Mouse (Mus musculus): ENCODE results near the gene Metap2. TPM values are rescaled to one million over a fixed set of nuclear protein-coding genes. Genes with fewer than 3 reads are reported as not detected.
A peak's percentile ranks its signal among the peaks of the same experiment; 100 is the strongest.
"Not testable (repeated sequence)": the region's sequence is repeated elsewhere in the genome, so short reads cannot be mapped to it uniquely, and the experiment has no call there.

Metap2 gene
- polyA plus RNA-seq, 1 experiment from 2014 or later, result 206 TPM

- Histone ChIP-seq H3K9me3 (replicated peaks) (no peaks in the 10 kb centered on the region), H3K4me1 (peaks cover 14% of the 10 kb centered on the region), H3K36me3 (peaks cover 37% of the 10 kb centered on the region), H3K9ac (peak overlapping the region; percentile 91), H3K4me3 (replicated peaks) (peak overlapping the region; percentile 93), H3K27me3 (no peaks in the 10 kb centered on the region), H3K4me2 (peak overlapping the region; percentile 76), H3K27ac (no peak overlapping the region)
- 17% methylated on average over 10 of the region's 10 CpGs for WGBS
- ATAC-seq (replicated peaks; ENCODE audit: low FRiP score), result no peak
Measured at GRCm38 (mm10) chr10:93888590-93888934, 8.3 kb downstream of the Metap2 start.

DNA sequence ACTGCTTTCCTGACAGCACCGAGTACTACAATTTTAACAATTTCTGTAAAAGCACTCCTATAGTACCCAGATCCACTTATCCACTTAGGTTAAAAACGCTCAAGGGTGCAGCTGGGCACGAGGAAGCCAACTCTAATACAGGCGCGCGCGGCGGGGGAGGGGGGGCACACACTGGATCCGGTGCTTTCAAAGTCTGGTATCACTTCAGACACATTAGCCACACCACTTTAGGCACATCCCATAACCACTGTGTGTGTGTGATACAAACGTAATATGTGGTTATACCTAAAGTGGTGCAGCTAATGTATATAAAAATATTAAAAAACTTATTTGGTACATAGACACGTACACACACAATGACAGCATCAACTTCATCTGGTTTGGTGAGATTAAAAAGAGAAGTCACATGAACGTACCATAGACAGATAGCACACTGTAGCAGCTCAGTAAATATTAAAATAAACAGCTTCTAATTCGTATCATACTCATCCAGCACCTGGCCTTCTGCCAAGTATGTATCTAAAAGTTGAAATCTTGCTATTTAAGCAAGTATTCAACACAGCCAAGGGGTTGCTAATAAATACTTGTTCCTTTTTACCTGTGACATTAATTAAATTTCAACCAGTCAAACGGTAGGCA, 10.9 kb downstream of the Metap2 start:
- Histone ChIP-seq H3K9me3 (replicated peaks) (no peaks in the 10 kb centered on the region), H3K9ac (no peak overlapping the region), H3K4me2 (no peak overlapping the region), H3K36me3 (peaks cover 46% of the 10 kb centered on the region), H3K27me3 (no peaks in the 10 kb centered on the region), H3K4me1 (peaks cover 14% of the 10 kb centered on the region), H3K27ac (no peak overlapping the region), H3K4me3 (replicated peaks) (no peak overlapping the region)
- WGBS, result 91% methylated on average over 14 of the region's 14 CpGs
- ATAC-seq (replicated peaks; ENCODE audit: low FRiP score), result no peak

GRCm38 (mm10) chr10:93882738-93883364, 14.0 kb downstream of the Metap2 start:
- no peak for ATAC-seq (replicated peaks; ENCODE audit: low FRiP score)
- Histone ChIP-seq H3K27me3 (no peaks in the 10 kb centered on the region), H3K4me3 (replicated peaks) (no peak overlapping the region), H3K4me2 (no peak overlapping the region), H3K36me3 (peaks cover 69% of the 10 kb centered on the region), H3K9ac (no peak overlapping the region), H3K4me1 (peaks cover 1% of the 10 kb centered on the region), H3K9me3 (replicated peaks) (no peaks in the 10 kb centered on the region), H3K27ac (no peak overlapping the region)
- 82% methylated on average over 8 of the region's 8 CpGs for WGBS

GRCm38 (mm10) chr10:93881918-93882317, 15.0 kb downstream of the Metap2 start:
- Histone ChIP-seq H3K9ac (no peak overlapping the region), H3K4me2 (no peak overlapping the region), H3K27ac (no peak overlapping the region), H3K4me1 (no peaks in the 10 kb centered on the region), H3K27me3 (no peaks in the 10 kb centered on the region), H3K4me3 (replicated peaks) (no peak overlapping the region), H3K36me3 (peaks cover 67% of the 10 kb centered on the region), H3K9me3 (replicated peaks) (no peaks in the 10 kb centered on the region)
- no peak for ATAC-seq (replicated peaks; ENCODE audit: low FRiP score)

DNA sequence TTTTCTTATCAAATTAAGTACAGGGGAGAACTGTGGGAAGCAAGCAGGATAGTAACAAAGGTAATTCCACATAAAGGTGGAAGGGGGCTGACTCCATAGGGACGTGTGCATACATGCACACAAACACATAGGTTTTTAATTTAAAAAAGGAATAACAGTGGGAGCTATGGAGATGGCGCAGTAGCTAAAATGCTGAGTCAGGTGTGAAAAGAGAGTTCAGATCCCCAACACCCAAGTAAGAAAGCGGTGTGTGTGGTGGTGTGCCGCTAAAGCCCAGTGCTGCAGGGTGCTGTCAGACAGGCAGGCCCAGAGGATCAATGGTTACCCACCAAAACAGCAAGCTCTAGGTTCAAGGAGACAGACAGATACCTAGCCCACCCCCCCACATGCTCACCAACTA, 18.2 kb downstream of the Metap2 start:
- ATAC-seq (replicated peaks; ENCODE audit: low FRiP score), result no peak
- H3K4me3 ChIP-seq (replicated peaks), result no peak overlapping the region
- 95% methylated on average over 4 of the region's 4 CpGs for WGBS
- H3K4me1 ChIP-seq, result no peaks in the 10 kb centered on the region
- H3K9ac ChIP-seq, result no peak overlapping the region
- no peaks in the 10 kb centered on the region for H3K9me3 ChIP-seq (replicated peaks)
- H3K4me2 ChIP-seq, result no peak overlapping the region
- peaks cover 64% of the 10 kb centered on the region for H3K36me3 ChIP-seq
- no peak overlapping the region for H3K27ac ChIP-seq
- H3K27me3 ChIP-seq, result no peaks in the 10 kb centered on the region

DNA sequence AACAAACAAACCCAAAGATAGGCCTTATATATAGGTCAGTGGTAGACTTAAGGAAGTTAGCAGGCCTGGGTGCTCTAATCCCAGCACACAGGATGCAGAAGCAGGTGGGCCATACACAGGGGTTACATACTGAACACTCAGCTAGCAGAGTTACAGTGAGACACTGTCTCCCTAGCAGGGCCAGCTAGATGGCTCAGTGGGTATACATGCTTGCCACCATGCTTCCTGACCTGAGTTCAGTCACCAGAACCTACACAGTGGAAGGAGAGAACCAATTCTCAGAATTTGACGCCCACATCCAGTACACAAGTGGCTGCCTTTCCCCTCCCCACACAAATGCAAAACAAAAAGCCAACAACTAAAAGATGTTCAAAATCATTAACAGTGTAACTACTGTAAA, 20.1 kb downstream of the Metap2 start:
- no peaks in the 10 kb centered on the region for H3K27me3 ChIP-seq
- no peak overlapping the region for H3K4me3 ChIP-seq (replicated peaks)
- H3K4me1 ChIP-seq, result no peaks in the 10 kb centered on the region
- WGBS, result 89% methylated on average over 1 of the region's 1 CpGs
- peaks cover 71% of the 10 kb centered on the region for H3K36me3 ChIP-seq
- no peaks in the 10 kb centered on the region for H3K9me3 ChIP-seq (replicated peaks)
- no peak overlapping the region for H3K27ac ChIP-seq
- no peak for ATAC-seq (replicated peaks; ENCODE audit: low FRiP score)
- no peak overlapping the region for H3K9ac ChIP-seq
- H3K4me2 ChIP-seq, result no peak overlapping the region

DNA sequence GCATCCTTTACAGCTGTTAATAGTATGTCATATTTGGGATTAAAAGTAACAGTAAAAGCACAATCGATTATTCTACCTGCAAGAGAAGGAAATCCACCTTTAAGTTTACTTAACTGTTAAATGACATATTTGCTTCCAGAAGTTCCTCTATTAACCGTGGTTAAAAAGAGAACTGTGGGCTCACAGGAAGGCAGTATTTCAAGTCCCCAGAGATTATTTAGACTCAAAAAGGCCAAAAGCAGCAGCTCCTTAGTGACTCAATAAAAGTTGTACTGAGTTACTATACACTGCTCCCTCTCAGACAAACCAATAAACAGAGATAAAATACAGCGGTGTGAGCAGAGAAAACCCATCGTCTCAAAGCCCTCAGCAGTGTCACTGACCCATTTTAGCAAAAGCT, 28.0 kb downstream of the Metap2 start:
- no peaks in the 10 kb centered on the region for H3K4me1 ChIP-seq
- H3K4me3 ChIP-seq (replicated peaks), result no peak overlapping the region
- H3K9me3 ChIP-seq (replicated peaks), result no peaks in the 10 kb centered on the region
- no peak overlapping the region for H3K4me2 ChIP-seq
- H3K9ac ChIP-seq, result no peak overlapping the region
- WGBS, result 89% methylated on average over 4 of the region's 4 CpGs
- ATAC-seq (replicated peaks; ENCODE audit: low FRiP score), result no peak
- H3K36me3 ChIP-seq, result peaks cover 94% of the 10 kb centered on the region
- no peak overlapping the region for H3K27ac ChIP-seq
- H3K27me3 ChIP-seq, result no peaks in the 10 kb centered on the region

DNA sequence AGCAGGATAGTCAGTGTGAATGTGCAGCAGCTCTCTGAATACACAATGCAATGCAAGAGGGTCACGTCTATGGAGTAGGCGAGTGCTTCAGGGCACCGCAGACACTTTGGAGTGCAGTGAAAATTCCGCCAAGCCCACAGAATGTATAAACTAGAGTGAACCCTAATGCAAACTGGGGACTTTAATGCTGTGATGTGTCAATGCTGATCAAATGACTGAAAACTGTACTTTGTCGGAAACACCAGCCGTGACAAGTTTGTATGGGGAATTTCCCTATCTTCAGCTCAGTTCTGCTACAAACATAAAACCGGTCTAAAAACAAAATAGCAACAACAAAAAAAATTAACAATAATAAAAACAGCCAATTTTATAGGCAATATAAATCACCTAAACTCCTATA, 28.5 kb downstream of the Metap2 start:
- WGBS, result 94% methylated on average over 7 of the region's 7 CpGs
- Histone ChIP-seq H3K4me3 (replicated peaks) (no peak overlapping the region), H3K36me3 (peaks cover 91% of the 10 kb centered on the region), H3K9ac (no peak overlapping the region), H3K9me3 (replicated peaks) (no peaks in the 10 kb centered on the region), H3K27me3 (no peaks in the 10 kb centered on the region), H3K4me2 (no peak overlapping the region), H3K4me1 (no peaks in the 10 kb centered on the region), H3K27ac (no peak overlapping the region)
- no peak for ATAC-seq (replicated peaks; ENCODE audit: low FRiP score)

- no peaks in the 10 kb centered on the region for H3K9me3 ChIP-seq (replicated peaks)
- H3K36me3 ChIP-seq, result peaks cover 22% of the 10 kb centered on the region
- H3K9ac ChIP-seq, result no peak overlapping the region
- H3K4me2 ChIP-seq, result no peak overlapping the region
- no peaks in the 10 kb centered on the region for H3K27me3 ChIP-seq
- H3K4me3 ChIP-seq (replicated peaks), result no peak overlapping the region
- 70% methylated on average over 6 of the region's 6 CpGs for WGBS
- H3K4me1 ChIP-seq, result no peaks in the 10 kb centered on the region
- ATAC-seq (replicated peaks; ENCODE audit: low FRiP score), result no peak
- H3K27ac ChIP-seq, result no peak overlapping the region
Measured at GRCm38 (mm10) chr10:93856095-93856494, 40.8 kb downstream of the Metap2 start.

- Histone ChIP-seq H3K27me3 (no peaks in the 10 kb centered on the region), H3K4me1 (no peaks in the 10 kb centered on the region), H3K4me3 (replicated peaks) (no peak overlapping the region), H3K4me2 (no peak overlapping the region), H3K9ac (no peak overlapping the region), H3K36me3 (peaks cover 13% of the 10 kb centered on the region), H3K27ac (no peak overlapping the region), H3K9me3 (replicated peaks) (no peaks in the 10 kb centered on the region)
- WGBS, result 91% methylated on average over 9 of the region's 9 CpGs
- no peak for ATAC-seq (replicated peaks; ENCODE audit: low FRiP score)
Measured at GRCm38 (mm10) chr10:93855126-93855525, 41.8 kb downstream of the Metap2 start.

- Histone ChIP-seq H3K4me3 (replicated peaks) (no peak overlapping the region), H3K4me1 (no peaks in the 10 kb centered on the region), H3K9ac (no peak overlapping the region), H3K27me3 (no peaks in the 10 kb centered on the region), H3K9me3 (replicated peaks) (peaks cover 18% of the 10 kb centered on the region), H3K27ac (no peak overlapping the region), H3K36me3 (peaks cover 3% of the 10 kb centered on the region; the same call in 1 of the 2 replicates), H3K4me2 (no peak overlapping the region)
- WGBS, result 95% methylated on average over 13 of the region's 13 CpGs
- no peak for ATAC-seq (replicated peaks; ENCODE audit: low FRiP score)
Measured at GRCm38 (mm10) chr10:93846706-93847105, 50.2 kb downstream of the Metap2 start.

DNA sequence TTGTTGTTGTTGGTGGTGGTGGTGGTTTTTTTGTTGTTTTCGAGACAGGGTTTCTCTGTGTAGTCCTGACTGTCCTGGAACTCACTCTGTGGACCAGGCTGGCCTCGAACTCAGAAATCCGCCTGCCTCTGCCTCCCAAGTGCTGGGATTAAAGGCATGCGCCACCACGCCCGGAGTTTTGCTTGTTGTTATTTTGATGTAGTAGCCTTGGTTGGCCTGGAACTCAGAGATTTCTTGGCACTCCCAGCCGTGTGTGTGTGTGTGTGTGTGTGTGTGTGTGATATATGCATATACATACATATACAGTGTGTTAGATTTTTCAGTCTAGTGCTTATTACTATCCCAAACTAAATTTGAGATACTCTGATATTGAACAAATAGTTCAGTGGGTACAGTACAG, 61.8 kb downstream of the Metap2 start:
- not testable (repeated sequence) for H3K36me3 ChIP-seq; H3K4me2 ChIP-seq; H3K9ac ChIP-seq; H3K4me3 ChIP-seq (replicated peaks); H3K27ac ChIP-seq; H3K9me3 ChIP-seq (replicated peaks); ATAC-seq (replicated peaks; ENCODE audit: low FRiP score)
- H3K4me1 ChIP-seq, result peaks cover 28% of the 10 kb centered on the region
- peaks cover 69% of the 10 kb centered on the region for H3K27me3 ChIP-seq
- 89% methylated on average over 7 of the region's 7 CpGs for WGBS

- Histone ChIP-seq H3K4me2 (peak overlapping the region; percentile 99), H3K4me1 (peaks cover 28% of the 10 kb centered on the region), H3K36me3 (no peaks in the 10 kb centered on the region), H3K27ac (no peak overlapping the region), H3K9me3 (replicated peaks) (no peaks in the 10 kb centered on the region), H3K9ac (peak overlapping the region; percentile 40), H3K27me3 (peaks cover 77% of the 10 kb centered on the region), H3K4me3 (replicated peaks) (peak overlapping the region; percentile 75)
- WGBS, result 4% methylated on average over 13 of the region's 13 CpGs
- ATAC-seq (replicated peaks; ENCODE audit: low FRiP score), result no peak
Measured at GRCm38 (mm10) chr10:93834394-93834745, 62.5 kb downstream of the Metap2 start.
